Mouse (Mus musculus) cerebellum, postnatal 36 days (tissue): ENCODE data around the gene Tcp10a.
"Not testable (repeated sequence)": the region's sequence is repeated elsewhere in the genome, so short reads cannot be mapped to it uniquely, and the experiment has no call there.

Experiments used
- DNase-seq, 2 experiments: peaks; one replicate each; pipeline ENCODE4 v3.0.0; 2021 to 2022; ENCODE audit warnings: mixed read lengths in 2 of 2

The Tcp10a gene

DNA sequence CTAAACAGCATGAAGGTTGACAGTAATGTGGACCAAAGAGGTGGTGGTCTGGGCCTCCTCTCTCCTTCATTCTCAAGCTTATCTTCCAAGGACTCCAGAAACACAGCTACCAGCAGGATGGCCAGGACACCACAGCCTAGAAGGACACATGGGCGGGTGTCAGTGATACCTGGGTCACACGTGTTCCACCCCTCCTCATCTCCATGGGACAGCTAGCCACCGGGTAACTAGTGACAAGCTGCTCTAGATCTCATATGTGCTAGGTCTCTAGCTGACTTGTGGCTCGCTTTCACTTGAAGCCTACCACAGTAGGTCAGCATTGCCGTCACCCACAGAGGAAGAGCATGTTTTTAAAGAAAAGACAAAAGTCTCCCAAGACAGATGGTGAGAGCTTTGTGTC lies 47.4 kb downstream of the Tcp10a start, which contains the start of gene Gm49630:
Gene Gm49630 (minus strand): TSS at position 101 of the 400 bp plus-strand sequence.
- DNase-seq: not testable (repeated sequence)

DNA sequence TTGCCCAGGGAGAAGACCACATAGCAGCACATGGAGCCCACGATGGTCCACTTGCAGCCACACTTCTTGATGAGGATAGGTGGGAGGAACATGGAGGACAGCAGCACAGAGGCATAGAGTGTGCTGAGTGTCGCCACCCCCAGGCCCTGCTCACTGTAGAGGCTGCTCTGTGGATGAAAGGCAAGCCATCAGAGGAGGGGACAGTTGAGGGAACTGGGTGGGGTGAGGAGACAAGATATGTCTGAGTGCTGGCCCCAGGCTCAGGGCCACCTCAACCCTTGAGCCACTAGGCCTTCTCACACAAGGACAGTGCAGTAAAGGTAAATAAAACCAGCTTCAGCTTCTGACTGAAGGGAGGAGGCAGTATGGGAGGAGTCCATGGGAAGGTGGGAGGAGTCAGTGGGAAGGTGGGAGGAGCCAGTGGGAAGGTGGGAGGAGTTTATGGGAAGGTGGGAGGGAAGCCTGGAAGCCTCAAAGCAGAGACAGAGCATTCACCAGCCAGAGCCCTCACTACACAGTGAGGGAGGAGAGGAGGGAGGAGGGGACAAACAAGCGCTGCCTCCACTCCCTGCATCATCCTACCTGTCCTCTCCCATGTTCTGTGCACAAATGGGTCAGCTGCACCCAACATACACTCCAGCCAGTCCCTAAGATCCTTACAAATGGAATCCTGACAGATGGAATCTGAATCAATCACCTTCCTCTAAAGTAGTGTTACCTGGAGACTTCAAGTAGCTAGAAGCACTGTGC lies 52.7 kb downstream of the Tcp10a start:
- DNase-seq: not testable (repeated sequence)

DNA sequence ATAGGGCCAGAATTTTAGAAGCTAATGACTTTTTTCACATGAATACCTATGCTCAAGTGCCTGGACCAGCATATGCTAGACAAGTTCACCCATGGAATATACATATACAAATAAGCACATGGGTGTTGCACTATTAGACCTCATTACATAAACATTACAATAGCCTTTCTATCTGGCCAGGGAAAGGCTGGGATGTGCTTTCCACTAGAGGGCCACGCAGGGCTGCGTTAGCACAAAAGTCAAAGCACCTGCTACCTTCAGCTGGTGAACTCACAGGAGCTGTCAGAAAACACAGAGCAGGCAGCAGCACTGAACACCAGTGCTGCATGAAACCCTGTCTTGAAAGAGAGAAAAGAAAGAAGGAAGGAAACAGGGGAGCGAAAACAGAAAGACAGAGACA lies 53.5 kb downstream of the Tcp10a start:
- not testable (repeated sequence) for DNase-seq

DNA sequence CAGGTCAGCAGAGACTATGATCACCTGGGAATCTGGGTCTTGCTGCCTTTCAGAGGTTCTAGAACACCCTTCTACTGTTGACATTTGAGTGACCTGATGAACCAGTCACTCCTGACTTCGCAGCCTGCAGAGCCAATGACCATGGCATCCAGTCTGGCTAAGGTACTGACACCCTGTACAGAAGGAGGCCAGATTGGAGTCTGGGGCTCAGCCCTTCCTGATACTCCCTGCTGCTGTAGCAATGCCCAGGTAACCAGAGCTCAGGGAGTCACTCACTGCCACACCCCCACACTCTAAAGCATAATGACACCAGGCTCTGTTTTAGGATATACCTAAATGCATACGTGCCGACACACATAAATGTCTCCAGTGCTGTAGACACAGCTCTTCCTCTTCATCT lies 58.3 kb downstream of the Tcp10a start:
- not testable (repeated sequence) for DNase-seq

DNA sequence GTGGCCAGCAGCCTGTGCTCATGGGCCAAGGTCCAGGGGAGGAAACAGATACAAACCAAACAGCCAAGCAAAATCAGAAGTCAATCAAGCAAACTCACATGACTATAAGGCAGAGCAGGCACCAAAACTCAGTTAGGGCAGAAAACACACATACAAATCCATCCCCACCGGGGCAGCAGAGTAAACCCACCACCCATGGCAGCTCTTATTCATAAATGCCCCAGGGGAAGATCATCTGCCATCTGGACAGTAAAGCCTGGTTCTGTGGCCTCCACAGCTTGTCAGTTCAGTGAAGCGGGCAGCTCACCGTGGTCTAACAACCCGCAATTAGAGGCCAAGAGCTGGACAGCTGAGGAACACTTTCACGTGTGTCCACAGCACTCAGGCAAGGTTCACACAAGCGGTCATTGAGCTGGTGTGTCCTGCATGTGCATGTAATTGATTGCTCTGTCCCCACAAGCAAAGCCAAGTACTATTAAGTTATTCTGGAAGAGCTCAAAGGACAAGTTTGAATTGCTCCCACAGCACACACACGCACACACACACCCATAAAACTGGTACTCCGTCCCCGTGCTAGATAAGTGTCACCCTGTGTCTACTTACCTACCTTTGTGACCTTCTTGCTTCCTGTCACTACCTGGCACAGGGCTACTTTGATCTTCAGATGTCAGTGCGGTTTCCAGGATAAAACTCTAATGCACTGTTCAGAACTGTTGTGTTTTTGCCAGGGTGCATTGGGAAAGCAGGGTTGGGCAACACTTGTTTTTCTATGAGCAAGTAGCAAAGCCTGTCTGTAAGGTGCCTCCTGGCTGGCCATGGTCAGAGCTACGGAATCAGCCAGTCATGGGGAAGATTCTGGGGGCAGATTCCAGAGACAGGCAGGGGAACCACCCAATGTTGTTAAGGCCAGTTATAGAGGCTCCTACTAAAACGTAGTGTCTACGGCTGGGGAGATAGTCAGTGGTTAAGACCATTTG lies 59.0 kb downstream of the Tcp10a start:
- DNase-seq: not testable (repeated sequence)

DNA sequence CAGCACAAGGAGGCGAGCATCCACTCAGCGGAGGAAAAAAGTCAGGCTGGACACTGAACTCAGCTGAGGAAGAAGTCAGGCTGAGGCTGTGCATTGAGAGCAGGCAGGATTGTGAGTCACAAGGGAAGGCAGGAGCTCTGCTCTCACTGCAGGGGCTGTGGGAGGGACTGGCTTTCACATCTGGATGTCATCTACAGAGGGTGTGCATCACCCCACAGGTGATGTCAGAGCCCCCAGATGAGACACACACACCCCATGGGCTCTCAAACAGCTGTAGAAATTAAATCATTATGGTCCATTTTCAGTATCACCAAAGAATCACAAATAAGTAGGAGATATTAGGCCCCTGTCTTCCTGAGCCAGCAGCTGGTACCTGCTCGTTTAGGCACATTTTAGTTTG lies 60.9 kb downstream of the Tcp10a start, which contains the start of gene Unc93a2:
Gene Unc93a2 (minus strand): TSS at position 101 of the 400 bp plus-strand sequence.
- not testable (repeated sequence) for DNase-seq

DNA sequence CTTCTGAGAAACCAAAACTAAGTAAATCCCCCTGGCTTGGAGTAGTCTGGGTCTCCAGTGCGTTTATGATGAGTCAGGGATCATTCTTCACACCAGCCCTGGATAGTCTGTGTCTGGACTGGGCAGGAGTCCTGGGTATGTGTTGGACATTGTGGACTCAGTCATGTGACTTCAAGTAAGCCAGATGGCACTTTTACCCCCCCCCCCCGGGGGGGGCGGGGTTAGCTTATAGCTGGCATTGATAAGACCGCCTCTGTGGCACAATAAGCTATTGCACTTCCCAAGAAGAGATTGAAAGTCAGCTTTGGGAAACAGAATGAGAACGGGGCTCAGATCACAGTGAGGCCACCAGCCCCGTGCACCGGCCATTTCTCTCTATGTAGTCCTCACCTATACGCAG lies 61.6 kb downstream of the Tcp10a start:
- DNase-seq: not testable (repeated sequence)

DNA sequence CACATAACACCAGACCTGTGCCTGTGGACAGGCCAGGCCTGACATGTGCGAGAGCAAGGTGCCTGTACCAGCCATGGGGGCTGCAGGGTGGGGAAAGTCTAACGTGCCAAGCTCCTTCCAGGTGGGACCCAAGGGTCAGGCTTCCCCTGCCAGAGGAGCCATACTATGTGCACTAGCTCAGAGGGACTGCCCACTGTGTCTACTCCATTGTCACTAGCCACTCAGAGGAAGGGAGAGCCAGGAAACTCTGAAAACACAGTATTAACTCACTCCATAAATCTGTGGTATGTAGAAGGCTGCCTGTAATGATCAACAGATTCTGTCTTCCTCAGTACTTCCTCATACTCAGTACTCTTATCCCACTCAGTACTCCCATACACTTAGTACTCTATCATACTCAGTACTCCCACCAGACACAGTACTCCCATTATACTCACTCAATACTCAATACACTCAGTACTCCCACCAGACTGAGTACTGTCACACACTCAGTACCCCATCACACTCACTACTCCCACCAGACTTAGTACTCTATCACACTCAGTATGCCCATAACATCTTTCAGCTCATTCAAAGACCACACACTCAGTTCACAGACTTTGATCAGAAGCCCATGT lies 64.0 kb downstream of the Tcp10a start:
- not testable (repeated sequence) for DNase-seq

DNA sequence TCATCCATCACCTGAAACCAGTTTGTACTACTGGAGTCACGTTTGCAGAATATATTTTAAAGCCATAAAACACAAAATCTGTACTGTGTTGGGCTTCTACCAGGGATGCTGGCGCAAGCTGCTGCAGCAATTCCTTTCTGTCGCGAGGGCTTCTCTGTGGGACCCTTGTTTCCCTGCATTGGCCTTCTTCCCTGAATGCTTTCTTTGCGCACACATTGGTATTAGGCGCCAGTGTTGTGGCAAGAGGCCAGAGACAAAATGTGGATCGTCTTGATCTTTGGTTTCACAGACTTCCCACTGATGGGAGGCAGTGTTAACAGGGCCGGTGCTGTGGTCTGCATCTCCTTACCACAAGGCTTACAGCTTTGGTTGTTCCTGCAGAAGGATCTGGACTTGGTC lies 64.5 kb downstream of the Tcp10a start:
- not testable (repeated sequence) for DNase-seq

DNA sequence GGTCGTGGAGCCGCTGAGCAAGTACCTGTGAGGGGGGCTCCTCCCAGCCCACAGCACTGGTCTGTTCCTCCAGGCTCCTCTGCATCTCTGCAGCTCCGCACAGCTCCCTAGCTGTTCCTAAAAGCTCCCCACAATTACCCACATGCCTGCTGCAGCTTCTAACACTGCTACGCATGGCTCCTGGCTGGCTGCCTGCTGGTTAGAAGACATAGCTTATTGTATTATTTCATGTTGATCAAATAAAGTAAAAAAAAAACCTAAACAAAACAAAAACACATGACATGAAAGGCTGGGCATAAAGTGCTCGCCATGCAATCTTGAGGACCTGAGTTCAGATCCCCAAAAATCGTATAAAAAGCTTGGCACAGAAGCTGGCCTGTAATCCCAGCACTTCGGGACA lies 65.5 kb downstream of the Tcp10a start:
- DNase-seq: not testable (repeated sequence)

DNA sequence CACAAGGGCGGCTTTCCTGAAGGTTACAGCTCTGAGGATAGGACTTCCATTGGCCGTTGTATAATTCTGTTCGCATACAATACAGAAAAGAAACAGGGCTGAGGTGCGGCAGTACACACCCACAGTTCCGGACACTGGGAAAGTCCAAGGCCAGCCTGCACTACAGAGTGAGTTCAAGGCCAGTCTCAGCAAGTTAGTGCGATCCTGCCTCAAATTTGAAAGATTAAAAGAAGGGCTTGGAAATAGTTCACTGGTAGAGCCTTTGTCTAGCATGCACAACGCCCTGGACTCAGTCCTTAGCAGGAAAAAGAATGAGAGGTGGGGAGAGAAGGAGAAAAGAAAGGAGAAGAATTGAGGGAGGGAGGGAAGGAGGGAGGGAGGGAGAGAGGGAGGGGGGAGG lies 70.7 kb downstream of the Tcp10a start:
- not testable (repeated sequence) for DNase-seq
